Mouse (Mus musculus) layer of hippocampus, adult 18-20 months (tissue): ENCODE measurements around the gene Prss38. TPM values are rescaled to one million over a fixed set of nuclear protein-coding genes. Genes with fewer than 3 reads are reported as not detected.
"Not testable (repeated sequence)": the region's sequence is repeated elsewhere in the genome, so short reads cannot be mapped to it uniquely, and the experiment has no call there.

Experiments
- DNase-seq, 2 experiments: peaks; one replicate each; pipeline ENCODE4 v3.0.0; 2022; ENCODE audit warnings: low spot score in 2 of 2
- total RNA-seq, 2 experiments: library from RNA; stranded (reverse); gene quantifications; 2 replicates each; pipeline ENCODE4 v1.2.3; 2021

The Prss38 gene
- total RNA-seq, 2 experiments from 2014 or later = not detected

DNA sequence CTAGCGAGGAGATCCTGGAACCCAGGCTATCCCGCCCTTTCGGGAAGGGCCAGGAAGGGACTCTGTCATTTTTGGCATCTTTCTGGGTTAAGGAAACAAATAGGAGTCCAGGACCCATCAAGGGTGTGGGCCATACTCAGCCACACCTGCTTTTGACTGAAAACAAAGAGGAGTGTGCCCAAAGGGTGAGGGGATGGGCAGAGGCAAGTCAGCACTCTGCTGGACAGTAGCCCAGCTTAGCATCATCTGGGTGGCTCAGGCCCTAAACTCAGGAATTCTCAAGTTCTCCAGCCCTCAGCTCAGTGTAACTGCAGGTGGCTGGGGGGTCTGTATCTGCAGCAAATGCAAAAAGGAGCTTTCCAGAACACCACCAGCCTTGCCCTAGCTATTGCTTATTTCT lies 2.5 kb upstream of the Prss38 start:
- no peak for DNase-seq

DNA sequence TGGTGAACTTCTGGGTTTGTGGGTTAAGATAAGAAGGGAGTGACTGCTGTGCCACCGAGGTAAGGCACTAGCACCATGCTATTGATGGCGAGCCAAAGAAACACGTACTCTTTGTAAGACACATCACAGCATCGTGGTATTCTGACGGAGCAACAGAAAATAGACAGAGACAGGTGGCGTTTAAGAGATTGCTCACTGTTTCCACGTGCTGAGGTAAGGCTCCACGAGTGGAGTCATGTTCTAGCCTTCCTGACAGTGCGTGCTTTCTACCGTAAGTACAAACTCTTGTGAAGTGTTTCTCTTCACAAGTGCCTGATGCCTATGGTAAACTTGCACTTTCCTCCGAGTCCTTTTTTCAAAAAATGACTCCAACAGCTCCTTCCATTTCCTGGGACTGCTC lies 5.6 kb downstream of the Prss38 start:
- DNase-seq = no peak

DNA sequence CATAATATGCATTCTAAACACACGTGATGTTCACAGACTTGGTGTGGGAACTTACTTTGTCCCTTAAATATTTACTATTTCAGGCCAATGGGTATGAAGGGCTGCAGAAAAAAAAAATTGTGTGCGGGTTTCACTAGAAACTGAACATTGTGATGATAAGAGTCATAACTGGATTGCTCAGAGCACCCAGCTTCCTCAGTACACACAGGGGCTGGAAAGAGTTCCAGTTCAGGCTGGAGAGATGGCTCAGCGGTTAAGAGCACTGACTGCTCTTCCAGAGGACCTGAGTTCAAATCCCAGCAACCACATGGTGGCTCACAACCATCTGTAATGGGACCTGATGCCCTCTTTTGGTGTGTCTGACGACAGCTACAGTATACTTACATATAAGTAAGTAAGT lies 7.5 kb downstream of the Prss38 start:
- not testable (repeated sequence) for DNase-seq

DNA sequence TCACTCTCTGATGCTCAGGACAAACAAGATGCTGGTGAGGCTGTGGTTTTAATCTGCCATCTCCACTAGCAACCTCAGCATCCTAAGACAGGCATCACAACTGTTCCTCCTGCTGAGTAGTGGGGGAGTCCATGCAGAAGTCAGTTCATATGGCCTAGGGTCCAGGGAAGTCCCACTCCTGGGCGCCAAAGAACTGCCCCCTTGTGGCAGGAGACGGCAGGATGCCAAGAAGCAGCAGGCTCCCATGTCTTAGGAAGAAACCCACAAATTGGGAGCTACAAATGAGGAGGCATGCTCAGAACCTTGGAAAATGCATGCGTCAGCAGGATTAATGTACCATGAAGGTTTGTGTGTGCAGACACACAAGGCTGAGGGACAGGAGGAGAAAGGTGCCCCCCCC lies 8.8 kb downstream of the Prss38 start:
- no peak for DNase-seq

DNA sequence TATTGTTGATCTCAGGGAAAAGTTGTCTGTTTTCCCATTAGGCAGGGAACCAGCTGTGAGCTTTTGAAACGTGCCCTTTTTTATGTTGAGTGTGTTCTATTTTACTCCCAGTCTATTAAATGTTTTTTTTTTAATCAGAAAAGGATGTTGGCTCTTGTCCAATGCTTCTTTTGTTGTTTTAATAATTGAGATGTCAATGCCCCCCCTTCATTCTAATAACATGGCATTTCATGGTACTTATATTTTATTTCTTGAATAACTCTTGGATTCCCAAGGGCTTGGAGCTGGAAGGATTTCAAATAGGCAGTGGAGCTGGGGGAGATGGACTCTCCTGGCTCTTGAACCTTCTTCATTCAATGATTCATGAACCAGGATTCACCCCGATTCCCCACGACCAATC lies 9.4 kb downstream of the Prss38 start:
- no peak for DNase-seq

DNA sequence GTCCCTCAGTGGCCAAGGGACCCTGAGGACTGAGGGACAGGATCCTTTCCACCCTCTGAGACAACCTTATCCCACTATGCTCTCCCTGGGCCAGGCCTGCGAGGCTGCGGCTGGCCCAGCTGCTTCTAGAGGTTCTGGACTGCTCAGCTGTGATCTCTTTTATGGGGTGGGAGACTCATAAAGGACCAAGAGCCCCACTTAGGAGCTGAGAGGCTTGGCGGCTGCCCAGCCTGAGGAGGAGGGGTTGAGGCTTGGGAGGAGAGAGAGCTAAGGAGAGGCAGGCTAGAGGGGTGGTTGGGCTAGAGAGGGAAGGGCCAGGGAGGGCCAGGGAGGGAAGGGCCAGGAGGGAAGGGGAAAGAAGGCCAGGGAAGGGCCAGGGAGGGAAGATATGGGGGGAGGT lies 11.0 kb downstream of the Prss38 start:
- DNase-seq = no peak

DNA sequence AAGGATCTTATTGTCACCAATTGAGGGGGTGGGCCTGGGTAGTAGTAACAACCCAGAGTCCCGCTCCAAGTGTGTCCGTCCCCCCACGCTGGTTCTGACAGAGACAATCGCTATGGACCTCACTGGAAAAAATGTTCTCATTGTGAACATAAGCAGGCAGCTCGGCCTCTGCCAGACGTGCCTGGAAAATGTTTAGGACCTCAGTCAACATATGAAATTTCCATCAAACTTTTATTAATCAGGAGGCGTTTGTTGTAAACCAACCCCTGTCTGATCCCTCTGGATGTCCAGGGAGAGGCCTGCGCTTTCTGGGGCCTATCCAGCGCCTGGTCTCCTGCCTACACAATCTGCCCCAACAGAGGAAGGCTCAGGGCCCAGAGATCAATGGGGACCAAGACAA lies 11.4 kb downstream of the Prss38 start:
- DNase-seq = no peak

DNA sequence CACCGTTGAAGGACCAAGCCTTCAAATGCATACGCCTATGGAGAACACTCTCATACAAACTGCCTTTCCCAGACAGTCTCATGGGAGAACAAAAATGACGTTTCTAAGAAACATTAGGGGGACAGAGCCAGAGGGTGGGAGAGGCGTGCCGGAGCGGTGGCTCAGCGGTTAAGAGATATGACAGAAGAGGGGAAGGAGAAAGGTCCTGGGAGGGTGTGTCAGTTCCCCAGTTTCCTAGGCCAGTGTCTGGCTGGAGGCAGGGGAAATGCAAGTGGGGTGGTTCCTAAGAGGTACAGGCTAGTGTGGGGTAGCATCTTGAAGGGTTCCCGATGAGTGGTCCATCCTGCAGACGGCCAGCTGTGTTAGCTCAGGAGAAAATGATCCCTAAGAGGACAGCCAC lies 14.2 kb downstream of the Prss38 start:
- no peak for DNase-seq

DNA sequence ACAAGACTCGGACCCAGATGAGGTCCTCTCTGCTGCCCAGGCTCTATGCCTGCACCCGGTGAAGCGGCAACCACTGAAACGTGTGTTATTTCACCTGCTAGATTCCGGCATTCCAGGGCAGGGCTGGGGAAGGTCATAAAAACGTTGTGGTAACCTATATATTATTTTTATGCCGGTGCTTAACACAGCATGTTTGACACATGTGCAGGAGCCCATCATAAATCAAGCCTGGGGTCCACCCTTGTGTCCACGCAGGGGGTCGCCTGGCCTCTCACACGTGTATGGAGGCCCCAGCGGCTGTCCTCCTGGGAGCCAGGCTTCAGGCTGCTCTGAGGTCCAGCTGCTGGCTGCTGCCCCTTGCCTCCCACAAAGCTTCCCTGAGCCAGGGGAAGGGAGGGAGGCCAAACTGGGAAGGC lies 18.6 kb downstream of the Prss38 start:
- no peak for DNase-seq

DNA sequence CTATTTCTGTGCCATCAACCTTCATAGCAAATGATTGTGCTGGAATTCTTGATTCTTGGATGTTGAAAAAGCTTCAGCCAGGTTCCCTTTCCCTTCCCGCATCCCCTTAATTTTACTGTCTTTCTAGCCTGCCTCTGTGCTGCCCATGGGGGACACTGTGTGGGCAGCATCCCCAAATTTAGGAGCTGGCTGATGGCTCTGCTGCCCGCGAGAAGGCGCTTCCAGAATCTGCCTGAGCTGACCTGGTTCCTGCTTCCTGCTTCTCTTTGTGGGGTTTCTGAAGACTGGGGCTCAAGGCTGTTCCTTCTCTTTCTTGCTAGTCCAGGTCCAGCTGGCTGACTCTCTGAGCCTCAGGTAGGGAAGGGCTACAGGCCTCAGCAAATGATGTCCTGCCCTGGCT lies 20.7 kb downstream of the Prss38 start:
- DNase-seq = no peak

DNA sequence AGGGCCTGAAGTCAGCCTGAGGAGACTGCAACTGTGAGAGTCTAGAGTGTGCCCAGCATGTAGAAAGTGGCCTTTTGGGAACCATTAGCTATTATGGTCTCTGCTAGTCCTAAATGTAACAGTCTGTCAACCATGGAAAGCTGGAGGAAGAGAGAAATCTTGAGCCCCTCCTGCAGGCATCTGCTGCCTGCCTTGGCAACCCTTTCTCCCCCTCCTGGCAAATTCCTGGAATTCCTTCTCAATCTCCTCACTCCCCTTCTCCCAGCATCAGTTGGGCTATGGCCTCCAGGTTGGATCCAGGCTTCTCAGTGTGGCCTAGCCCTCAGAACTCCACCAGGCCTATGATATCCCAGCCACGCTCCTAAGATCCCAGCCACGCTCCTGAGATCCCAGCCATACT lies 25.1 kb downstream of the Prss38 start:
- no peak for DNase-seq

DNA sequence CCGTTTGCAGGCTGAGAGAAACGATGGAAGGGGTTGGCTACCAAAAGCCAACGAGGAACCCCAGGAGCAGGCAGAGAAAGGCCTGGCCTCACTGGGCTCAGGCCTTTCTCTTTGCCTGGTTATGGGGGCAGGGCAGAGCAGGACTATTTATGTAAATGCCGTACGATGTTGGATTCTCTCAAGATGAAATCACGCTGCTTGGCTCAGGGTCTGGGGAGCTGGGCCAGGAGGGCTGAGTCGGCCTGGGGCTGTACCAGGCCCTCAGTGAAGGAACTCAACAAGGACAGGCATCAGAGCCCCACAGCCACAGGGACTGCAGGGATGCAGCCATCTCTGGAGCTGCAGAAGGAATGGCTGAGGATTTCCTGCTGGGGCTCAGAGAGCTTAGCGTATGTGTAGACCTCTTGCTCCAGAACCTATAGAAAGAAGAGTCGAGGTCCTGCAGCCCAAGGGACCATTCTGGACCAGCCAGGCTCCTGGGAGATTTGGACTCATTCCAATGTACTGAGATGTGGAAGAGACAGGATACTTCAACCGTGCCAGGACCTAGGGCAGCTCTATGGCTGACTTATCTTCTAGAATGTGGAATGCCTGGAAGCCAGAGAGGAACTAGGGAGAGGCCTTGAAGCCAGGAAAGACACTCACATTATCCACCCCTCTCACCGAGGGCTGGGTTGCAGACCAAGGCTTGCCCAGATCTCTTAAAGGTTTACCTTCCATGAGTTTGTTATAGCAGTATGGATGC lies 29.1 kb downstream of the Prss38 start:
- no peak for DNase-seq

DNA sequence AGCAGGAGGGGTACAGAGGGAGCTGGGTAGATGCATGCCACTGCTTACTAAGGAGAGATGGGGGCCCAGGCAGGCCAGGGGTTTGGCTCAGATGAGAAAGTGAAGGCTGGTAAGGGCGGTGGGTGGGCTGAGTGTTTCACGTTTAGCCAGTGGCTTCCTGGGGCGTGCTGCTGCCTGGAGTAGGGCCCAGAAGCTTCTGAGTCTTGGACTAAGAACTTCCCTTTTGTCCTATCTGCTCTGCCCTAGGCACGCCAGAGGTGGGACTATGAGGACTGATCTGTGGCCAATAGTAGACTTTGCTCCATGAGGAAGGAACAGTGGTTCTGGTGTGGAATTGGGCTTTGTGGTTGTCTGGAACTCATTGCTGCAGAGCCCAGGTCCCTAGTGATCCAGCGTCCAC lies 32.5 kb downstream of the Prss38 start:
- no peak for DNase-seq

DNA sequence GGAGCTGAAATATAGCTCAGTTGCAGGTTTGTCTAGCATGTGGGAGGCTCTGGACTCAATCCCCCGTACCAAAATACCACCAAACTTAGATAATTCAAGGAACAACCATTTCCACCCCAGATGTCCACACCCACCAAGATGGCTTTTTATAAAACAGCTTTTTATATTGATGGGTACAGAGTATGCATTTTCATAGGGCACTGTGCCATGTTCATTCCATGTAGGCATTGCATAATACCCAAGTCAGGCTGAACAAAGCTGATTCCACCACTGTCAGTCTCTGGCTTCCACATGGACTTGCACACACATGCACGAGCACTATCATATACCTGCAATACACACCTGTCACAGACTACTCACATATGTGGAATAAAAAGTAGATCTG lies 36.7 kb downstream of the Prss38 start:
- peak; percentile 56 to 91 for DNase-seq

DNA sequence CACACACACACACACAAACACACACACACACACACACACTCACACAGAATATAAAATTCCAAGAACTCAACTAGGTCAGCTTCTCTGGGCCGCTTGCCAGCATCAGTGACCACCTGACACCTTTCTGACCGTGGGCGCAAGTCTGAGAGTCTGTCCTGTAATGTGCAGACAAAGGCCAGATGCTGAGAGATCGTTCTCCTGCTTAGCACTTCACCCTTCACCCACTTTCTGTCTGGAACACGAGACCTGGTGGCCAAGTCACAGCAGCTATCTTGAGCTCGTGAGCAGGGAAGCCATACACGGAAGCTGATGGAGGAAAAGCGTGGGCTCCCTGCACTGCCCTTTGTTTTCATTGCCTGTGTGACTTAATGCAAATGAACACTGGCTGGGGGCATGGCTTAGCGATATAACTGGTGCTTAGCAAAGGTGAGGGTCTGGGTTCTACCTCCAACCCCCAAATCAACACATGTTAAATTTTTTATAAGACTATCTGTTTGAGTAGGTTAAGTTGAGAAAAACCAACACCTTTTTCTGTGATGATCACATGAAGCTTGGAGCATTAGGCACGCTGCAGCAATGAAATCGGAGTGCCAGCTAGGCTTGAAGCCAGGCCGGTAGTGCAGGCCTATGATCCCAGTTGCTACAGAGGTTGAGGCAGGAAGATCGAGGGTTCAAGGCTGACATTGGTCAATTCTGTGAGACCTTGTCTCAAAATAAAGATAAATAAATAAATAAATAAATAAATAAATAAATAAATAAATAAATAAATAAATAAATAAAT lies 37.3 kb downstream of the Prss38 start:
- no peak for DNase-seq

DNA sequence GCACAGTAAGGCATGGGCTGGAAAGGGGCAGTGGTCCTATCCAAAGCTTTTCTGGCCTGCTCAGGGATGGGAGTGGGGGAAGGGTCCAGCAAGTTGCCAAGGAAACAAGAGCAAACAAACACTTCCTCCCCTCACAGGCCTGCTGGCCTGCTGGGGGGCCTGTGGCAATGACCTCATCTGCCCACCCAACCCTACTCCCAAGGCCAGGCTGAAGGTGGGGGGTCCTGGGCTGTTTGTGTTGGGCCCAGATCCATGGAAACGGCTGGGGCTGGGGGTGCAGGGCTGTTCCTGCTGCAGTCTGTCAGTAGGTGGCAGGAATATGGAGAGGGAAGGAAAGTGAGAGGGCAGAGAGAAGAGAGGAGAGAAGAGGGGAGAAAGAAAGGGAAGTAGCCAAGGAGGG lies 39.1 kb downstream of the Prss38 start:
- no peak for DNase-seq

DNA sequence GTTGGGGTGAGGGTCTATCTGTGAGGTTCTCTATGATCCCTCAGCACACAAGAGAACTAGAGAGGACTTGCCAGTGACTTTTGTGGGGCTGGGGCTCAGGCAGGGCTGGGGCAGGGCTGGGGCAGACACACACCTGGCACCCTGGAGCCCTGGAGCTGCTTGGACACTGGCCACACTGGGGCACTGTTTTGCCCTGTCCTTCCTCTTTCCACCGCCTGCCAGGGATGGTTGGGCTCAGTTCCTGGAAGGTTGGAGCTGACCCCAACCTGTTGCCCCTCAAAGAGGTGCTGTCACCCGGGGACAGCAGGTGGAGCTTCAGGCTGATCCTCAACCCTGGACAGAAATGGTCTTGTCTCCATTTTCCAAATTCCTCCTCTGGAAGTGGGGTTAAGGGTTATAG lies 39.5 kb downstream of the Prss38 start:
- DNase-seq = no peak

DNA sequence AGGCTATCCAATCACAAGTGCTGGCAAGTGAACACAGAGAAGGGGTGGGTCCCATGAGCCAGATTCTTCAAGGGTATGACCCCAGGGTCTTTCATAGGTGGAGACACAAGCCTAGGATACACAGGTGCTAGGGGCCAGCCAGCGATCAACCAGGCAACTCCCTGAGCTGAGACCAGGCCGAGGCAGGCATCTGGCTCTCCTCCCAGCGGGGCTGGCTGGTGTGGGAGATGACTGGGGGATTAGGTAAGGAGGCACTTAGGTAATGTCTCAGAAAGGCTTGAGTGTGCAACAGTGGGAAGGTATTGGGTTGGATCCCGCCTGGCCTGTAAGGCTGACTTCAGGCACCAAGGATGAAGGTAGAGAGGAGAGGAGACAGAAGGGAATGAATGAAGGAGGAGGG lies 40.3 kb downstream of the Prss38 start:
- no peak for DNase-seq

DNA sequence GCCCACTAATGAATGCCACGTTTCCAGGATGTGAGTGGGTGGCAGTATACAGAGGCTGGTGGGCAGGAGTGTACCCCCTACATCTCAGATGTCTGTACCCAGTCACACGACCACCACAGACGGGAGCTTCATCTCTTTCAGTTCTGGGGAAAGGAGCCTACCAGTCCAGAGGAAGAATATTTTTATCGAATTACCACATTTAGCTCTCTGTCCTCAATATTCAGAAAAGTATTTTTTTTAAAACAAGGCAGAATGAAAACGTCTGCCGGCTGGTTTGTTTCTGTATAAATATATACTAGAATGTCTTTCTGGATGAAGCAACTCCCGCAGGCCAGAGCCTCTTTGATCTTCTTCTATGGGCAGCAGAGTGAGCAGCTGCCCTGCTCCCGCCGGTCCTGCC lies 42.5 kb downstream of the Prss38 start:
- DNase-seq = peak in 1 of 2 experiments; percentile 37

DNA sequence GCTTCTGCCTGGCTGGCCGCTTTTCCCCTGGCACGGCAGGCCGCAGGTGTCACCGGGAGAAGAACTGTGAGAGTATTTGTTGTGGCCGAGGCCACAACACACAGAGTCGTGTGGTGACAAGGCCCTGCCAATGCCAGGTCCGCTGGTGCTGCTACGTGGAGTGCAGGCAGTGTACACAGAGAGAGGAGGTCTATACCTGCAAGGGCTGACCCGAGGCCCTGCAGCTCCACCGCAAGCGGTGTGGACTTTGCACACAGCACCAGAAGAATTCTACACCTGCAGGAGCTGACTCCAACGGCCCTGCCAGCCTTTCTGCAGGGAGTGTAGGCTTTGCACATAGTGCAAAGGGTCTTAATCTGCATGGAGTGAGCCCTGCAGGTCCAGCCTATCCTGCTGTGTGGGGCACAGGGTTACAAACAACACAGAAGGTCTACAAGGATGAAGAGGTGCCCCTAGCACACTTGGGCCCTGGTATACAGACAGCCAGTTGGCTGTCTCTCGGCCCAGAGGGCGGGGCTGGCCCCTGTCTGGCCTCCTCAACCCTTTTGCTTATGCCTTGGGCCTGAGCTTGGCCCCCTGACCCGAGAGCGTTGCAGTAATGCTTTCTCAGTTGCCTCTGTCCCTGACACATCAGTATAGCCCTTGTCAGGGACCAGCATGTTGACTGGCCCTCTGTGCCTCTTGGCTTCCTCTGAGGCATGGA lies 44.1 kb downstream of the Prss38 start:
- DNase-seq = no peak

DNA sequence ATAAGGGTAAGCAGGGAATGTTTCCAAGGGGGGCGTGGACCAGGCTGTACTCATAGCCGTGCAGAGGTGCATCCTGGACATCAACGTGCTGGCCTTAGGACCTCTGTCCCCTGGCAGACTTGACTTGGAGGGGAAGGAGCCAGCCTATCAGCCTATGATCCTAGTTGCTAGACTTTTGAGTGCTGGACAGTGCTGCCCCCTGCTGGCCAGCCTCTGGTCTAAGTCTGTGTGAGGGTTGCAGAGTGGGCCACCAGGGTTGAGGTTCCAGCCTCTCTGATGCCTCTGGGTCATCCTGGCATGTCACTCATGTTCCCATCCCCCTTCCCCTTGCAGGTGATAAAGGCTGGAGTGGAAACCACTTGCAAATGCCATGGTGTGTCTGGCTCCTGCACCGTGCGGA lies 44.9 kb downstream of the Prss38 start:
- peak in 1 of 2 experiments; percentile 72 for DNase-seq

DNA sequence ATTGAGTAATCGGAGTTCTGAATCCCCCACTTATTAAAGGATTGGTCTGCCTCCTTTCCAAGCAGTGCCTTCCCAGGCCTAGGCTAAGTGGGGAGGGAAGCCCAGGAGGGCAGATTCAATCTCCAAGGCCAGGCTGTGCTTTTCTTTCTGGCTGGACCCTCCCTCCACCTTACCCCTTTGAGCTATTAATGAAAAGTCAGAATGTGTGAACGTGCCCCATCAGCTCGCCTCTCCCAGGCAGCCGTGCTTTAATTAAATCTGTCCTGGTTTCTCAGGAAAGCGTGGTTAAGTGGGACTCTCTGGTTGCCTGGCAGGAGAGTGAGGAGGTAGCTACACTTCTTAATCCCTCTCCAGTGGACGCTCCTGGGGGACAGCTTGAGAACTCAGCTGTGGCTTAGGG lies 45.8 kb downstream of the Prss38 start:
- no peak for DNase-seq
